Mouse (Mus musculus) kidney, embryonic 14.5 days (tissue): ENCODE data around the gene Pop4. TPM values are rescaled to one million over a fixed set of nuclear protein-coding genes. Genes with fewer than 3 reads are reported as not detected.

ENCODE experiments used
- ATAC-seq: fragments of 200-750 bp; cut with Nextera tagmentation; 2 replicates; pipeline ENCODE4 v1.8.0; 2017; ENCODE audit warnings: moderate number of reproducible peaks, mild to moderate bottlenecking, moderate TSS enrichment, moderate library complexity; ENCODE audit not compliant: low FRiP score, low TSS enrichment
- H3K27ac ChIP-seq: fragments of 300-500 bp; sonication (generic); 2 replicates; pipeline ENCODE4 v1.5.1; 2014; ENCODE audit warnings: low read depth, mild to moderate bottlenecking, low read length, moderate library complexity, mixed read lengths
- H3K27me3 ChIP-seq: fragments of 300-500 bp; sonication (generic); 2 replicates; pipeline ENCODE4 v1.6.1; 2014; ENCODE audit warnings: mild to moderate bottlenecking, low read length; ENCODE audit not compliant: control insufficient read depth, insufficient read depth
- H3K36me3 ChIP-seq: fragments of 300-500 bp; sonication (generic); 2 replicates; pipeline ENCODE4 v1.6.1; 2014; ENCODE audit warnings: low read length, mixed read lengths; ENCODE audit not compliant: control insufficient read depth, insufficient read depth
- H3K4me1 ChIP-seq: fragments of 300-500 bp; sonication (generic); 2 replicates; pipeline ENCODE4 v1.6.1; 2014; ENCODE audit warnings: low read length, mixed read lengths; ENCODE audit not compliant: control insufficient read depth, insufficient read depth
- H3K4me2 ChIP-seq: fragments of 300-500 bp; sonication (generic); replicated peaks from 2 replicates; pipeline ENCODE4 v1.6.1; 2014; ENCODE audit warnings: low read depth, mild to moderate bottlenecking, low read length
- H3K4me3 ChIP-seq: fragments of 300-500 bp; sonication (generic); 2 replicates; pipeline ENCODE4 v1.5.1; 2014; ENCODE audit warnings: mild to moderate bottlenecking, low read length
- H3K9ac ChIP-seq: fragments of 300-500 bp; sonication (generic); 2 replicates; pipeline ENCODE4 v1.6.1; 2014; ENCODE audit warnings: low read depth, mild to moderate bottlenecking, low read length, moderate library complexity
- H3K9me3 ChIP-seq: fragments of 300-500 bp; sonication (generic); 2 replicates; pipeline ENCODE4 v1.6.1; 2016; ENCODE audit warnings: low read length; ENCODE audit not compliant: control insufficient read depth
- WGBS: fragments of 180-500 bp; shearing (Covaris S2); extraction: QIAGEN DNeasy Blood & Tissue Kit; methylation state at CpG from one replicate; pipeline ENCODE4 v1.1.7; 2014; 5-methylcytosine and 5-hydroxymethylcytosine counted together
- polyA plus RNA-seq: library from polyadenylated mRNA; unstranded; fragments of >200 nt; fragmentation: Nextera tagmentation; extraction: Ambion mirVana; gene quantifications from 2 replicates; pipeline ENCODE4 v1.2.1, GENCODE M21; 2014

Pop4 gene
- polyA plus RNA-seq, 1 experiment from 2014 or later = 71.1 TPM

DNA sequence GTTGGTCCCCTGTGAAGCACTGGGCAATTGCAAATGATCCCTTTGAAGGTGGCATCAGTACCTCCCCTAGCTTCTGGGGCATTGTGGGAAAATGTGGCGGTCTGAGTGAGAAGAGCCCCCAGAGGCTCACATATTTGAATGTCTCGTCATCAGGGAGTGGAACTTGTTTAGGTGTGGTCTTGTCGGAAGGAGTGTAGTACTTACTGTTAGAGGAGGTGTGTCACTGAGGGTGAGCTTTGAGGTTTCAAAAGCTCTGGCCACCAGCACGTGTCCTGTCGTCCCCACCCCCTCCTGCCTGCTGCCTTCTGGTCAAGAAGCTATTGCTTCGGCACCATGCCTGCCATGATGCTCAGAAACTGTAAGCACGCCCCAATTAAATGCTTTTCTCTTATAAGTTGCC, 55.9 kb downstream of the Pop4 start:
- Histone ChIP-seq H3K27me3 (no peaks in the 10 kb centered on the region), H3K9ac (no peak overlapping the region), H3K4me3 (no peak overlapping the region), H3K4me2 (no peak overlapping the region), H3K36me3 (peaks cover 3% of the 10 kb centered on the region; the same call in 1 of the 2 replicates), H3K27ac (no peak overlapping the region), H3K4me1 (no peaks in the 10 kb centered on the region), H3K9me3 (no peaks in the 10 kb centered on the region)
- ATAC-seq = no peak
- WGBS = 68% methylated on average over 7 of the region's 7 CpGs

DNA sequence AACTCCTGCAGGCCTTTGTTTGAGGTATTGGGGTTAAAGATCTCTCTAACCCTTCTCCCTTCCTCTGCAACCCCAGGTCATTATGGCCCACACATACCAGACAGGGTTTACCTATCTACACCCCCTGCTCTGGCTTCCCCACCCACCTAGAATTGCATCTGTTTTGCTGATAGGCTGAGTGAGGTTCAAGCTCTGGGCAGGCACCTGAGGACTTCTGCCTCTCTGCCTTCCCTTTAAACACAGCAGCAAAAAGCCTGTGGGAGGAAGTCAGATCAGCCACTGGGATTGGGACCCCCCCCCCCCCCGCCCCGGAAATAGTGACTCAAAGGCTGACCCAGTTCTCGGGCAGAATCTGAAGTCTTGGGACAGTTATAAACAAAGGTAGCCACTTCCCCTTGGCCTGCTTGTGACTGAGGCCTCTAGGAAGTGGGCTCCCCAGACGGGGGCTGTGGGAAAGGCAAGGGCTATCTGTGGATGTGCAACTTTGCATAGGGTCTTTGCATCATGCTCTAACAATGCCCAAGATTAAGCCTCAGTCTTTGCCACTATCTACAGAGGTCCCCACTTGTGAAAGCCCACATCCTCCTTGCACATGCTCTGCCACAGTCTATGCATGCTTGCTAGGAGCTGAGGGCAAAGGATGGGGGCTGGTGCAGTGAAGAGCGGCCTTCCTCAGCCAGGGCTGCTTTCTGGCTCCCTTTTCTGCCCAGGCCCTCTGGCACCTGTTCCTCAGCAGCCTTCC, 56.6 kb downstream of the Pop4 start:
- Histone ChIP-seq H3K4me3 (no peak overlapping the region), H3K27ac (no peak overlapping the region)
- WGBS = 69% methylated on average over 5 of the region's 5 CpGs

DNA sequence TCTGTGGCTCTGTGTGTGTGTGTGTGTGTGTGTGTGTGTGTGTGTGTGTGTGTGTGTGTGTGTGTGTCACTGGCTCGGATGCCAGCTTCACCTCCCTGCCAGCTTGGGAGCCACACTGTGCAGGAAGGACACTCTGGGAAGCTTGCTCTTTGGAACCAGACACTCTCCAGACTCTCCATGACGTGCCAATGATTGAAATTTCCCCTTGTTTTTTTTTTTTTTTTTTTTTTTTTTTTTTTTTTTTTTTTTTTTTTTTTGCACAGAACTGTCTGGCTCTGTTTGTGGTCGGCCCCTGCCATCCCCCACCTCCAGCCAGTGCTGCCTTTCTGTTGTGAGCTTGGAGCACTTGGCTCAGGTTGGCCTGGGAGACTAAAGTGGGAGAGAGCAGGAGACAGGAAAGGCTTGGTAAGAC, 58.6 kb downstream of the Pop4 start:
- 20% methylated on average over 3 of the region's 3 CpGs for WGBS
- Histone ChIP-seq H3K27ac (no peak overlapping the region), H3K4me2 (no peak overlapping the region), H3K9ac (no peak overlapping the region), H3K4me1 (no peaks in the 10 kb centered on the region), H3K4me3 (no peak overlapping the region), H3K9me3 (no peaks in the 10 kb centered on the region), H3K36me3 (no peaks in the 10 kb centered on the region), H3K27me3 (no peaks in the 10 kb centered on the region)
- no peak for ATAC-seq

More for the DNA sequence above, 56.6 kb downstream of the Pop4 start:
- no peak for ATAC-seq
- no peaks in the 10 kb centered on the region for H3K27me3 ChIP-seq
- no peaks in the 10 kb centered on the region for H3K9me3 ChIP-seq
- no peak overlapping the region for H3K9ac ChIP-seq
- no peaks in the 10 kb centered on the region for H3K4me1 ChIP-seq
- H3K4me2 ChIP-seq = no peak overlapping the region
- no peaks in the 10 kb centered on the region for H3K36me3 ChIP-seq

Other genes starting within 250 kb of the Pop4 start
- 41.2 and 57.8 TPM in 2 replicates for gene Uri1, start 247.9 kb downstream of the Pop4 start, polyA plus RNA-seq
- 89.3 and 100 TPM in 2 replicates for gene Ccne1, start 163.9 kb downstream of the Pop4 start, polyA plus RNA-seq
- gene 1600014C10Rik, start 88.2 kb downstream of the Pop4 start, polyA plus RNA-seq = 12.0 and 16.6 TPM in 2 replicates
- 3.8 and 4.9 TPM in 2 replicates for gene Plekhf1, start 43.4 kb downstream of the Pop4 start, polyA plus RNA-seq